Mouse (Mus musculus) bone marrow macrophage, adult 2 months (primary cell): ENCODE data around the gene Shisa7.

Experiments
- CTCF ChIP-seq: IDR thresholded peaks from 2 replicates; pipeline ENCODE4 v1.5.1; 2012; ENCODE audit warnings: low read depth, mild to moderate bottlenecking, low read length, moderate library complexity
- POLR2A ChIP-seq: IDR thresholded peaks from 2 replicates; pipeline ENCODE4 v1.6.1; 2012; ENCODE audit warnings: mild to moderate bottlenecking, low read depth, low read length, borderline replicate concordance

- no peak for TF ChIP-seq CTCF
- no peak for TF ChIP-seq POLR2A
Observed at GRCm38 (mm10) chr7:4783667-4784268, 60.7 kb downstream of the Shisa7 start.
